Mouse (Mus musculus) heart, postnatal 25 days (tissue): ENCODE measurements around the gene Esyt1. TPM values are rescaled to one million over a fixed set of nuclear protein-coding genes. Genes with fewer than 3 reads are reported as not detected.
"Not testable (repeated sequence)": the region's sequence is repeated elsewhere in the genome, so short reads cannot be mapped to it uniquely, and the experiment has no call there.

Source experiments
- DNase-seq: peaks from one replicate; pipeline ENCODE4 v3.0.0; 2022; ENCODE audit warnings: low spot score
- intact Hi-C: fragments of 180-260 bp; cut with DNase I; formaldehyde crosslinking; loops from one replicate; pipeline ENCODE4 v1.15.1; 2025
- total RNA-seq, 2 experiments: library from RNA; stranded (reverse); gene quantifications; 2 replicates each; pipeline ENCODE4 v1.2.3; 2021

The Esyt1 gene
- total RNA-seq, 2 experiments from 2014 or later: 16.8 to 19.0 TPM

DNA sequence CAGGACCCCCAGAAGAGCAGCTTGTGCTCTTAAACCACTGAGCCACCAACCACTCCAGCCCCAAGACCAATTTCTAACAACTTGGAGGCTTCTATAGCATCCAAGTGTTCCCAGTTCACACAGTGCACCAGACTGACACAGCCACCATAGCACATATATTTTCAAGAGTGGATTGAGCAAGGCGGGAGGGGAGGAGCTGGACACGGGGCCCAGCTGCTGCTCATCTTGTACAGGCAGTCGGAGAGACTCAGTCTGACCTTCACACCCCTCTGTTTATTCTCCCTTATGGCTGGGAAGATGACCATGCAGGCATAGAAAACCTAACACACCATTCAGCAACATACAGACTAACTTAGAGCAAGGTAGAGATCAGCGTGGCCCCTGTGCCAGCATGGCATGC lies 15.8 kb downstream of the Esyt1 start:
- intact Hi-C loops: loop anchor here (5.0 kb wide), 1 partner anchor 32 kb away; no protein-coding TSS in a partner anchor
- DNase-seq: no peak

- no peak for DNase-seq
- intact Hi-C loops: loop anchor here (5.0 kb wide), 1 partner anchor 33 kb away; no protein-coding TSS in a partner anchor
Observed at GRCm38 (mm10) chr10:128509203-128509602, 16.5 kb downstream of the Esyt1 start.

DNA sequence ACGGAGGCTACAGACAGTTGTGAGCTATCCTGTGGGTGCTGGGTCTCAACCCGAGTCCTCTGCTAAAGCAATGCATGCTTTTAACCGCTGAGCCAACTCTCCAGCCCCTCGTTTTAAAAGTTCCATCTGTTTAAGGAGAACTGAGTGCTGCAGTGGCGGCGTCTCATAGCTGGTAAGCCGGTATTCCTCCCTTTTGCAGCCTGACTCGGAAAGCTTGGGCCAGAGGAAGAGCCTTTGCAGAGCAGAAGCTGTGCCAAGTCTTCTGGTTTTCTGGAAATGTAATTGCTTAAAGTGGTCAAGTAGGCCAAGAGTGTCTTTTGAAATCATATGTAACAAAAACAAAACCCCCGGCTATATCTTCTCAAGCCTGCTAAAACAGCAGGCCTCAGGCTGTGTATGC lies 17.4 kb downstream of the Esyt1 start:
- intact Hi-C loops: loop anchor here (5.0 kb wide), 1 partner anchor 34 kb away; no protein-coding TSS in a partner anchor
- no peak for DNase-seq

- DNase-seq: no peak
- intact Hi-C loops: loop anchor here (5.0 kb wide), 1 partner anchor 36 kb away; no protein-coding TSS in a partner anchor
Observed at GRCm38 (mm10) chr10:128505974-128506373, 19.7 kb downstream of the Esyt1 start.

DNA sequence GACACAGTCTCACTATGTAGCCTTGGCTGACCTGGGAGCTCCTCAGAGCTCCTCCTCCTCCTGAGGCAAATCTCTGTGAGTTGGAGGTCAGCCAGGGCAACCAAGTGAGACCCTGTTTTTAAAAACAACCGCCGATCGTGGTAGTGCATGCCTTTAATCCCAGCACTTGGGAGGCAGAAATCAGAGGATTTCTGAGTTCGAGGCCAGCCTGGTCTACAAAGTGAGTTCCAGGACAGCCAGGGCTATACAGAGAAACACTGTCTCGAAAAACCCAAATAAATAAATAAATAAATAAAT lies 20.4 kb downstream of the Esyt1 start:
- intact Hi-C loops: loop anchor here (5.0 kb wide), 1 partner anchor 37 kb away; no protein-coding TSS in a partner anchor
- not testable (repeated sequence) for DNase-seq

- intact Hi-C loops: loop anchor here (5.0 kb wide), 1 partner anchor 37 kb away; no protein-coding TSS in a partner anchor
- no peak for DNase-seq
Observed at GRCm38 (mm10) chr10:128504641-128505370, 20.9 kb downstream of the Esyt1 start.

DNA sequence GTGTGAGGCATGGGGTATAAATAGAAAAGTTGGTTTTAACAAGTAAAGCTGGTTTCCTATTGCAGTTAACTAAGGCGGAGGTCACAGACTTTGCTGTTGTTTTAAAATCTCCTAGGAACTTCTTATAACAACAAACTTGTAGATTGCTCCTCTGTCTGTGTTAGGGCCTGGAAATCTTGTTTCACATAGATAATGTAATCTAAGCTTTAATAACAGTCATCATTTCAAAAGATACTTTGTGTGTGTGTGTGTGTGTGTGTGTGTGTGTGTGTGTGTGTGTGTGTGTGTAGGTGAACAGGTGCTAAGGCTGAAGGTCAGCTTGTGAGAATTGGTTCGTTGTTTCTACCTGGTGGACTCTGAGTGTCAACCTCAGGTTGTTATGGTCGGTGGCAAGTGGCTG lies 21.7 kb downstream of the Esyt1 start:
- intact Hi-C loops: no loop called here

GRCm38 (mm10) chr10:128503532-128503931 lies 22.1 kb downstream of the Esyt1 start:
- intact Hi-C loops: no loop called here
- no peak for DNase-seq

More for the DNA sequence above, 21.7 kb downstream of the Esyt1 start:
- DNase-seq: no peak

- no peak for DNase-seq
- intact Hi-C loops: no loop called here
Observed at GRCm38 (mm10) chr10:128502341-128502740, 23.3 kb downstream of the Esyt1 start.

DNA sequence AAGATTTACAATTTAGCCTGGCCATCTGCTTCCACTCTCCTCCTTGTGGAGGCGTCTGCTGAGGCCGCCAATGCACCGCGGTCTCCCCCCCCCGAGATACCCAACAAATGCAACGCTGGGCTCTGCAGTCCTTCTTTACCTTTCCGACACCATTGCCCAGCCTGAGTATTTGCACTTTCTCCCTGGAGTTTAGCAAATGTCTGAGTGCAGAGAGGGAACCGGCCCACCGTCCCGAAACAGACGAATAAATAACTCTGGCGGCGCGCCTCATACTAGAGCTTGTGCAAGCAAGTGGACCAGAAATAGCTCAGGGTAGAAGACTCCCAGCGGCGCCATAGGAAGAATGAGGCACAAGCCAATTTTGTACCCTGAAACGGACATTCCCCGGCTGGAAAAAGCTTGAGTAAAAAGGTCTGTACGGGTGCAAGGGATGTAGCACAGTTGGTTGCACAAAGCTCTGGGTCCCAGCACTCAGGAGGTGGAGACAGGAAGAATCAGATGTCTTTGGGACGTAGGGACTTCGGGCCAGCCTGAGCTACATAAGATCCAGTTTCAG lies 26.5 kb downstream of the Esyt1 start:
- intact Hi-C loops: loop anchor here (5.0 kb wide), 1 partner anchor 48 kb away; the partner anchor contains the start of genes Rpl41 and Zc3h10

DNA sequence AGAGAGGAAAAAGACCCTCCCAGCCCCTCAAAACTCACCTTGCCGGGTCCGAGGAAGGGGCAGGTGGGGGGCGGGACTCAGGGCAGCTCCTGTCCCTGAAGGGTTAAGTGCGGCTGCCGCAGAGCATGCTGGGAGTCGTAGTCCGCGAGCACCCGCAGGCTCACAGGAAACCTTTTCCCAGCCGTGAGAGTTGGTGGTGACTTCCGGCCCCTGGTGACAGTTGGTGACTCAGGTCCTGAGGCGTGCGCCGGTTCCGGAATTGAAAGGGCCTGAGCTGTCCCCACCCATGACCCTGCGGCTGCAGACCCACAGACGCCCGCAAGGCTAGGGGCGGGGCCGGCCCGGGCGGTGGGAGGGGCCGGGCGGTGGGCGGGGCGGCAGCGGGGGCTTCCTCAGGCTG lies 27.1 kb downstream of the Esyt1 start, which contains the start of gene Myl6b:
Myl6b (minus strand) TSS at position 96 of the 400 bp plus-strand sequence.
- DNase-seq: peak; percentile 97
- intact Hi-C loops: loop anchor here (5.0 kb wide), 1 partner anchor 49 kb away; the partner anchor contains the start of genes Rpl41 and Zc3h10

More for the DNA sequence above, 26.5 kb downstream of the Esyt1 start:
- peak; percentile 51 for DNase-seq

- intact Hi-C loops: loop anchor here (5.0 kb wide), 1 partner anchor 50 kb away; the partner anchor contains the start of genes Rpl41 and Zc3h10
- no peak for DNase-seq
Observed at GRCm38 (mm10) chr10:128497134-128497737, 28.4 kb downstream of the Esyt1 start.

DNA sequence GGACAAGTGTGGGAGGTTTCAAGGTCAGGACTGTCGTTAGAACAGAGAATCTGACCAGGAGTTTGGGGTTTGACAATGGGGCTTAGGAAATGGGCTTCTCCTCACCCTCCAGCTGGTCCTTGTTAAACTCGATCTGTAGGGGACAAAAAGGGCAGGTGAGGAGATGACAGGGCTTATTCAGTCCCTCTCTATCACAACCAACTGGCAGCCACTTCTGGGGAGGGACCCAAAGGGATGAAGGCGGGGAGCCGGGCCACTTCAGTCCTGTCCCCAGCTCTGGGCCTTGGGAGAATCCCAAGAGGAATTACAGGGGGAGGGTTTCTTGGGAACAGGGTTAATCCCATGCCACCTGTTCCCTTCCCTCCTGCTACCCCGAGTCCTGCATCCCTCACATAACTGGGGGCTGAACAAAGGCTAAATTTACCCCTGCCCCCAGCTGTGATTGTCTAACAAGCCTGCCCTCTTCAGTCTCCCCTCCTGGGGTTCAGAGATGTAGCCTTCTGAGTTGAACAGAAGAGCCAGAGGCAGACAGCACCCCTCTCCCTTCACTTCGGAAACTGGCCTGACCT lies 29.1 kb downstream of the Esyt1 start:
- DNase-seq: no peak
- intact Hi-C loops: loop anchor here (5.0 kb wide), 1 partner anchor 51 kb away; the partner anchor contains the start of genes Rpl41 and Zc3h10

- no peak for DNase-seq
- intact Hi-C loops: loop anchor here (5.0 kb wide), 1 partner anchor 51 kb away; the partner anchor contains the start of genes Rpl41 and Zc3h10
Observed at GRCm38 (mm10) chr10:128495903-128496302, 29.8 kb downstream of the Esyt1 start.

DNA sequence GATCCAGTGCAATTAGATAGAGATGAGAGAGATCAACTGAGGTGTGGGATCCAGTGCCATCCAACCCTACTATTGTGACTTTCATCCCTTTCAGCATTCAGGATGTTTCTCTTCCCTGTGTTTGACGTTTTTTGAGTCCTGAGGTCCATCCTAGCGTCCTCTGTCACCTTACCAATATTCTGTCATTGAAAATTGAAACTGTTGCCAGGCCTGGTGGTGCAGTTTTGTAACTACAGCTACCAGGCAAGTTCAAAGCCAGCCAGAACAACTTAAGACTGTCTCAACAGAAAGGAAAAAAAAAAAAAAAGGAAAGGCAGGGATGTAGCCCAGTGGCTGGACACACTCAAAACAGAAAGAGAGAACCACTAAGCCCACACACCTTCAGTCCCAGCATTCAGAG lies 30.4 kb downstream of the Esyt1 start:
- intact Hi-C loops: loop anchor here (5.0 kb wide), 1 partner anchor 52 kb away; the partner anchor contains the start of genes Rpl41 and Zc3h10

GRCm38 (mm10) chr10:128494667-128495245 lies 30.9 kb downstream of the Esyt1 start:
- no peak for DNase-seq
- intact Hi-C loops: loop anchor here (5.0 kb wide), 2 partner anchors 33 to 53 kb away; partner anchors contain the start of genes Esyt1, Rpl41 and Zc3h10

More for the DNA sequence above, 30.4 kb downstream of the Esyt1 start:
- no peak for DNase-seq

GRCm38 (mm10) chr10:128493695-128494666 lies 31.7 kb downstream of the Esyt1 start, which contains the start of gene Myl6:
Myl6 (minus strand) TSS chr10:128494145.
- intact Hi-C loops: loop anchor here (2.0 to 5.0 kb wide), 2 partner anchors 33 kb away; partner anchors contain the start of gene Esyt1
- DNase-seq: peak; percentile 97

DNA sequence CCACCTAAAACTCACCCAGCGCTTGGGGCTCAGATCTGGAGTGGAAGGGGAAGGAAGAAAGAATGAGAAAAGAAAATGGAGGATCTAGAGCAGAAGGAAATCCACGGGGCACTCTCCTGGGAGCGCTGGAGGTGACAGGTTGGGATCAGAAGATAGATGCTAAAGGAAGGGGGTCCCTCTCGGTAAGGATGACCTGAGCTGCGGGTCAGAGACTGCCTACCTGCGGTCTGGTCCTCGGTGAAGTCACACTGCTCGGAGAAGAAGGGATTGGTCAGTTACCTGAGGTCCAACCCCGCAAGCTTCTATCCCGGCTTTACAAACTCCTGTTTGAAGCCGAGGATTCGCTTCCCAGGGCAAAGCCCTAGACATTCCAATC lies 32.4 kb downstream of the Esyt1 start:
- intact Hi-C loops: loop anchor here (2.0 to 5.0 kb wide), 2 partner anchors 33 to 34 kb away; partner anchors contain the start of gene Esyt1
- no peak for DNase-seq
